Mouse (Mus musculus) embryo, embryonic 11.5 days (tissue): Measurements from ENCODE around the gene Ak2.

Source experiments
- DNase-seq: peaks from one replicate; pipeline ENCODE4 v3.0.0-alpha.2; 2012; ENCODE audit warnings: low read depth, low spot score

The Ak2 gene

GRCm38 (mm10) chr4:129013151-129013864, 21.6 kb downstream of the Ak2 start:
- no peak for DNase-seq

- no peak for DNase-seq
Observed at GRCm38 (mm10) chr4:129016329-129016728, 24.6 kb downstream of the Ak2 start.

GRCm38 (mm10) chr4:129017150-129017549, 25.4 kb downstream of the Ak2 start:
- no peak for DNase-seq

- no peak for DNase-seq
Observed at GRCm38 (mm10) chr4:129018788-129019435, 27.2 kb downstream of the Ak2 start.

- DNase-seq: no peak
Observed at GRCm38 (mm10) chr4:129019788-129020187, 28.0 kb downstream of the Ak2 start.

- no peak for DNase-seq
Observed at GRCm38 (mm10) chr4:129020454-129020853, 28.7 kb downstream of the Ak2 start.

- DNase-seq: no peak
Observed at GRCm38 (mm10) chr4:129021426-129021825, 29.7 kb downstream of the Ak2 start.

- no peak for DNase-seq
Observed at GRCm38 (mm10) chr4:129021886-129022285, 30.1 kb downstream of the Ak2 start.

- DNase-seq: no peak
Observed at GRCm38 (mm10) chr4:129023884-129024283, 32.1 kb downstream of the Ak2 start.

GRCm38 (mm10) chr4:129024775-129025174, 33.0 kb downstream of the Ak2 start:
- DNase-seq: no peak

GRCm38 (mm10) chr4:129025707-129026106, 33.9 kb downstream of the Ak2 start:
- no peak for DNase-seq

GRCm38 (mm10) chr4:129030746-129031145, 39.0 kb downstream of the Ak2 start:
- no peak for DNase-seq

GRCm38 (mm10) chr4:129031408-129031965, 39.7 kb downstream of the Ak2 start:
- no peak for DNase-seq

- DNase-seq: no peak
Observed at GRCm38 (mm10) chr4:129032133-129032962, 40.6 kb downstream of the Ak2 start.

GRCm38 (mm10) chr4:129032963-129033951, 41.5 kb downstream of the Ak2 start:
- DNase-seq: no peak

- no peak for DNase-seq
Observed at GRCm38 (mm10) chr4:129034224-129034623, 42.5 kb downstream of the Ak2 start.

- DNase-seq: no peak
Observed at GRCm38 (mm10) chr4:129034706-129035660, 43.2 kb downstream of the Ak2 start.

- no peak for DNase-seq
Observed at GRCm38 (mm10) chr4:129035851-129036445, 44.2 kb downstream of the Ak2 start.

GRCm38 (mm10) chr4:129047721-129048421, 56.1 kb downstream of the Ak2 start:
- DNase-seq: no peak
